Mouse (Mus musculus): ENCODE measurements at regions not wholly inside any gene's neighbourhood (a gene's known extent, or its start where the extent isn't known, plus 50 kb on each side); places are given as distances from the start of the nearest gene placed in this dataset.
A peak's percentile ranks its signal among the peaks of the same experiment; 100 is the strongest.

GRCm38 (mm10) chr17:67499783-67500641, 132.5 kb downstream of the Lrrc30 start:
- H3K4me3 ChIP-seq (replicated peaks) = peak overlapping the region; percentile 19
- WGBS = 33% methylated on average over 28 of the region's 28 CpGs
- peak overlapping the region; percentile 47 for H3K27ac ChIP-seq
- H3K4me2 ChIP-seq = peak overlapping the region; percentile 45
- H3K36me3 ChIP-seq (replicated peaks) = no peaks in the 10 kb centered on the region
- H3K9me3 ChIP-seq = no peaks in the 10 kb centered on the region
- H3K4me1 ChIP-seq = peaks cover 21% of the 10 kb centered on the region
- H3K27me3 ChIP-seq = peaks cover 4% of the 10 kb centered on the region; the same call in 1 of the 2 replicates
- 0 out of 2 replicates have a peak overlapping the region, but pooled peaks have one; percentile 4 for H3K9ac ChIP-seq
- ATAC-seq (ENCODE audit: low FRiP score) = peak; percentile 83

DNA sequence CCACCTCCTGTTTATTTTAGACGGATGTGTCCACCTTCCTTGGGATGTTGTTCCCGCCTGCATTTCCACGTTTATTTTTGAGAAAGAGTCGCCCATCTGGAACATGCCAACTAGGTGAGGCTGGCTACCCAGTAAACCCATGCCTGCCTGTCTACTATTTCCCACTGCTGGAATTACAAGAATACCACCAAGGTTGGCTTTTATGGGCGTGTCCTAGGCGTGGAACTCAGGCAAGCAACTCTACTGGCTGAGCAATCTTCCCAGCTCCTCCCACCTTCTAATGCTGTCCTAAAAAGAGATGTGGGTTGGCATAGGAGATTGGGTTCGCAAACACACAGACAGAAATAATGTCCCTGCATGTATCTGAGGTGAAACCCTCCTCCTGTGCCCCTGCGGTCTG, 135.1 kb downstream of the Lrrc30 start:
- ATAC-seq (ENCODE audit: low FRiP score) = no peak
- Histone ChIP-seq H3K4me2 (no peak overlapping the region), H3K4me3 (replicated peaks) (no peak overlapping the region), H3K36me3 (replicated peaks) (no peaks in the 10 kb centered on the region), H3K27me3 (peaks cover 4% of the 10 kb centered on the region; the same call in 1 of the 2 replicates), H3K4me1 (peaks cover 21% of the 10 kb centered on the region), H3K9ac (no peak overlapping the region), H3K9me3 (no peaks in the 10 kb centered on the region), H3K27ac (no peak overlapping the region)
- WGBS = 87% methylated on average over 8 of the region's 8 CpGs

- Histone ChIP-seq H3K9me3 (no peaks in the 10 kb centered on the region), H3K27me3 (no peaks in the 10 kb centered on the region), H3K27ac (no peak overlapping the region), H3K9ac (no peak overlapping the region), H3K4me3 (replicated peaks) (no peak overlapping the region), H3K4me2 (no peak overlapping the region), H3K36me3 (replicated peaks) (no peaks in the 10 kb centered on the region), H3K4me1 (no peaks in the 10 kb centered on the region)
- WGBS = 80% methylated on average over 5 of the region's 5 CpGs
- ATAC-seq (ENCODE audit: low FRiP score) = no peak
Measured at GRCm38 (mm10) chr17:67480463-67480862, 126.2 kb upstream of the Ptprm start.

DNA sequence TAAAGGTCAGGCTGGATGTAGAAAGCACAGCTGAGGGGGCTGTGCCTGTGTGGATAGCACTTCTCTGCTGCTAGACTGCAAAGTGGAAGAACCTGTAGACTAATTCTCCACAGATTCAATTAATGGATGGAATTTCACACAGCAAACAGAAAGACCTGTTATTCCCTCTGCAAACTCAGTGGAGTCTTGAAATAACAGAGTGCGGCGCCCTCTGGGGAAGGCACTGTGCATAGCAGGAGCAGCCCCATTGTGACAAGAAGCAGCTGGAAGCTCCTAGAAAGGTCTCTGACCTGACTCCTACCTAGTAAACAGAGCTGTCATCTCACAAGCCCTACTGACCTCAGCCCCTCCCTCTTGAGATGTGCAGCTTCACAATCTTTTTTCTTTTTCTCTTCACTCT, 118.9 kb upstream of the Ptprm start:
- ATAC-seq (ENCODE audit: low FRiP score) = 0 out of 2 replicates have a peak, but pooled peaks have one; percentile 20
- Histone ChIP-seq H3K9me3 (no peaks in the 10 kb centered on the region), H3K4me1 (0 out of 2 replicates have a peak, but pooled peaks cover 3% of the 10 kb centered on the region), H3K36me3 (replicated peaks) (no peaks in the 10 kb centered on the region), H3K9ac (no peak overlapping the region), H3K27ac (no peak overlapping the region), H3K4me2 (no peak overlapping the region), H3K27me3 (no peaks in the 10 kb centered on the region), H3K4me3 (replicated peaks) (no peak overlapping the region)
- 28% methylated on average over 2 of the region's 2 CpGs for WGBS

GRCm38 (mm10) chr17:67458851-67459421, 104.7 kb upstream of the Ptprm start:
- H3K27ac ChIP-seq = no peak overlapping the region
- H3K4me2 ChIP-seq = no peak overlapping the region
- no peaks in the 10 kb centered on the region for H3K27me3 ChIP-seq
- no peak for ATAC-seq (ENCODE audit: low FRiP score)
- WGBS = 82% methylated on average over 4 of the region's 4 CpGs
- H3K4me3 ChIP-seq (replicated peaks) = no peak overlapping the region
- no peaks in the 10 kb centered on the region for H3K36me3 ChIP-seq (replicated peaks)
- no peak overlapping the region for H3K9ac ChIP-seq
- H3K9me3 ChIP-seq = no peaks in the 10 kb centered on the region
- H3K4me1 ChIP-seq = no peaks in the 10 kb centered on the region

GRCm38 (mm10) chr17:67451966-67452365, 97.7 kb upstream of the Ptprm start:
- Histone ChIP-seq H3K4me1 (no peaks in the 10 kb centered on the region), H3K27me3 (no peaks in the 10 kb centered on the region), H3K4me3 (replicated peaks) (no peak overlapping the region), H3K36me3 (replicated peaks) (no peaks in the 10 kb centered on the region), H3K9ac (no peak overlapping the region), H3K27ac (no peak overlapping the region), H3K9me3 (no peaks in the 10 kb centered on the region), H3K4me2 (no peak overlapping the region)
- 72% methylated on average over 13 of the region's 13 CpGs for WGBS
- ATAC-seq (ENCODE audit: low FRiP score) = no peak

DNA sequence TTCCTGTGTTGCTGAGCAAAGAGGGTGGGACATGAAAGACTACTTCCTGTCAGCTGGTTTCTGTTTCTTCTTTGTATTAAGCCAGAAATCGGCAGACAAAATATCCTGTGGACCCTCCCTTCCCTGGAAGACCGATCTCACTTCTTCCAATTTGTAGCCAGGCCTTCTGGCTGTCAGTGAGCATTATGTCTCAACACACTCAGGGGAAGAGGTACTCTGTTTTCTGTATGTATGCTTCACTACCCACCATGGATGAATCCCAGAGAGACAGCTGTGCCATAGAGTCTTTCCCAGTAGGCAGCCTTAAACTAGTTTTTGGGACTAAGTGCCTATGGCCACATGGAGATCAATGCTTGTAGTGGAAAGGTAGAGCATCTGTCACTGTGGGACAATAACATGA, 96.8 kb upstream of the Ptprm start:
- WGBS = 74% methylated on average over 2 of the region's 2 CpGs
- no peak overlapping the region for H3K4me3 ChIP-seq (replicated peaks)
- no peak overlapping the region for H3K9ac ChIP-seq
- no peak overlapping the region for H3K4me2 ChIP-seq
- no peaks in the 10 kb centered on the region for H3K27me3 ChIP-seq
- H3K4me1 ChIP-seq = no peaks in the 10 kb centered on the region
- no peaks in the 10 kb centered on the region for H3K9me3 ChIP-seq
- no peak overlapping the region for H3K27ac ChIP-seq
- no peak for ATAC-seq (ENCODE audit: low FRiP score)
- H3K36me3 ChIP-seq (replicated peaks) = no peaks in the 10 kb centered on the region

DNA sequence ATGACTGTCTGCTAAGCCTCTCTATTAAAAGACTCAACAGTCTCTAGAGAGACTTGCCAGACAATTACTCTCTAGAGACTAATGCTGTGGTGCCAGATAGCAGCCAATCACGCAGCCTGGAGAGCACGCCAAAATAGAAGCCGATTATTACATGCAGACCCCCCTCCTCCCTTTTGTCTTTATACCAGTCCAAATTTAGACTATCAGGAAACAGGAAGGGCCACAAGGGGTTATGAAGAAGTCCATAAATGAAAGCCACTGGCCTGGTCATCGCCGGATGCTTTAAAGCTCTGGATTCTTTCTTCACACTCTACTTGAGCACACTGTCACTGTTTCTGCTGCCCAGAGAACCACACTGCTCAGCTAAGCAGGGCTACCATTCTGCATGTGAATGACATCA, 95.8 kb upstream of the Ptprm start:
- no peaks in the 10 kb centered on the region for H3K36me3 ChIP-seq (replicated peaks)
- H3K9me3 ChIP-seq = no peaks in the 10 kb centered on the region
- no peaks in the 10 kb centered on the region for H3K27me3 ChIP-seq
- 85% methylated on average over 5 of the region's 5 CpGs for WGBS
- H3K4me2 ChIP-seq = no peak overlapping the region
- no peak overlapping the region for H3K4me3 ChIP-seq (replicated peaks)
- ATAC-seq (ENCODE audit: low FRiP score) = no peak
- no peaks in the 10 kb centered on the region for H3K4me1 ChIP-seq
- no peak overlapping the region for H3K27ac ChIP-seq
- no peak overlapping the region for H3K9ac ChIP-seq

DNA sequence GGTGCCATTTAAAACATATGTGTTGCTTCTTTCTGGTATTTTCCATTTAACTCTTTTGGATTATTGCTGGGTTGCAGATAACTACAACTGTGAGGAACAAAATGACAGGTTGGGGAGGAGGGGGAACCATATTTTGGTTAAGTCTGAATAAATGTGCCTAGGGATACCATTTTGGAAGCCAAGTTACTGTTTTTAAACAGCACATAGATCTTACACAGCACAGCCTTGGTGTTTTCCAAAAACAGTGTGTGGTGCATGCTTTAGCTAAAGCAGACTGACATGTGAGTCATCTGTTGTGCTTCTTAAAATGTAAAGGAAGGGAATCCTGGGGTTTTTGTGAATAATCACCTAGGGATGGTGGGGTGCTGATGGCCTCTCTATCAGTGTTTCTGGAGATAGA, 91.7 kb upstream of the Ptprm start:
- Histone ChIP-seq H3K27ac (no peak overlapping the region), H3K4me3 (replicated peaks) (no peak overlapping the region), H3K4me2 (no peak overlapping the region), H3K9me3 (no peaks in the 10 kb centered on the region), H3K4me1 (no peaks in the 10 kb centered on the region), H3K36me3 (replicated peaks) (no peaks in the 10 kb centered on the region), H3K9ac (no peak overlapping the region), H3K27me3 (no peaks in the 10 kb centered on the region)
- no peak for ATAC-seq (ENCODE audit: low FRiP score)

DNA sequence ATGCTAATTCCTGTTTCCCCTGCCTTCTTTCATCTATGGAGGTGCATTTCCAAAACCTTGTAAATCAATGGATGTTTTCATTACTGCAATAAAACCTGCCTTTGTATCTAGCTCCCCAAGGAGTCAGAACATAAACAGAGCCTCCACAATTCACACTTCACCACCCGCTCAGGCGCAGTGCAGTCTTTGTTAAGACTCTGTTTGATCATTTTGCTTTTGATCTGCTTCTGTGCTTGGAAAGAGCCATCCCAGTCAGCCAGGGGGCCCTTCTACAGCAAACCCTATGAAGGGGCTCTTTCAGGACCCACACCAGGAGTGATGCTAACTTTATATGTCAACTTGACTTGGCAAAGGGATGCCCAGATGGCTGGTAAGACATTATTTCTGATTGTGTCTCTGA, 86.7 kb upstream of the Ptprm start:
- H3K9me3 ChIP-seq = no peaks in the 10 kb centered on the region
- H3K9ac ChIP-seq = no peak overlapping the region
- H3K36me3 ChIP-seq (replicated peaks) = no peaks in the 10 kb centered on the region
- H3K4me2 ChIP-seq = no peak overlapping the region
- no peaks in the 10 kb centered on the region for H3K27me3 ChIP-seq
- ATAC-seq (ENCODE audit: low FRiP score) = no peak
- H3K4me1 ChIP-seq = no peaks in the 10 kb centered on the region
- no peak overlapping the region for H3K27ac ChIP-seq
- H3K4me3 ChIP-seq (replicated peaks) = no peak overlapping the region
- WGBS = 62% methylated on average over 2 of the region's 2 CpGs

DNA sequence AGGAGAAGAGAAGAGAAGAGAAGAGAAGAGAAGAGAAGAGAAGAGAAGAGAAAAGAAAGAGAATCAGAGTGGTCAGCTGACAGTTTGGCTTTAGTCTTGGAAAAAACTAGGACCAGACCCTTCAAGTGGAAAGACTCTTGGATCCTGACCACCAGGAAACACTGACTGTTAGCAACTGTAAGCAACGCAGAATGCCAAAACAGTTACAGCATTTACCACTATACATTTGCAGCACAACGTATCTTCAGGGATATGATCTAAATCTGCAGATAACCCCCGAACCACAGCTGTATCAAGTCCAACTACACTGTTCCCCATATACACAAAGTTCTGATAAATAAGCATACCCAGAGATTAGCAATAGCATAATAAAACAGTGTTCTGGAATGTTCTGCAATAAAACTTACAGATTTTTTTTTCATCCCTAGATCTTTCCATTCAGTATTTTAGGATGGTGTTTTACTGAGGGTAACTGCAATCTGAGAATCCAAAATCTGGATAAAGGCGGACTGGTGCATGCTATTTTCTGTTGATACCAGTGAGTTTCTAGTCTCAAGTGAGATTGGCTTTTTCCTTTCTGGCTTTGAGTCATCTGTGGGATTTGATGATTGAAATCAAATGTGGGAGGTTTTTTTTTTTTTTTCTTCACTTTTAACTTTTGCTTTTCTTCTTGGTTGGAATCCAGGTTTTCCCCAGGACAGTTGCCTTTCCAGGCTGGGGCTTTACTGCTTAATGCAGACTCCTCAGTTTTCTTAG, 65.9 kb upstream of the Ptprm start:
- no peaks in the 10 kb centered on the region for H3K4me1 ChIP-seq
- no peak overlapping the region for H3K4me3 ChIP-seq (replicated peaks)
- H3K4me2 ChIP-seq = no peak overlapping the region
- no peaks in the 10 kb centered on the region for H3K9me3 ChIP-seq
- no peak overlapping the region for H3K9ac ChIP-seq
- WGBS = 93% methylated on average over 4 of the region's 4 CpGs
- H3K27ac ChIP-seq = no peak overlapping the region
- H3K36me3 ChIP-seq (replicated peaks) = no peaks in the 10 kb centered on the region
- ATAC-seq (ENCODE audit: low FRiP score) = no peak
- no peaks in the 10 kb centered on the region for H3K27me3 ChIP-seq

GRCm38 (mm10) chr17:67412546-67413250, 58.4 kb upstream of the Ptprm start:
- H3K36me3 ChIP-seq (replicated peaks) = no peaks in the 10 kb centered on the region
- no peak overlapping the region for H3K4me3 ChIP-seq (replicated peaks)
- no peaks in the 10 kb centered on the region for H3K4me1 ChIP-seq
- no peak overlapping the region for H3K27ac ChIP-seq
- H3K4me2 ChIP-seq = no peak overlapping the region
- ATAC-seq (ENCODE audit: low FRiP score) = no peak
- no peaks in the 10 kb centered on the region for H3K27me3 ChIP-seq
- 90% methylated on average over 8 of the region's 8 CpGs for WGBS
- no peak overlapping the region for H3K9ac ChIP-seq
- H3K9me3 ChIP-seq = no peaks in the 10 kb centered on the region
